Mouse (Mus musculus) kidney, embryonic 14.5 days (tissue): ENCODE data around the gene Ces1e. TPM values are rescaled to one million over a fixed set of nuclear protein-coding genes. Genes with fewer than 3 reads are reported as not detected.

ENCODE experiments used
- polyA plus RNA-seq: library from polyadenylated mRNA; unstranded; fragments of >200 nt; fragmentation: Nextera tagmentation; extraction: Ambion mirVana; gene quantifications from 2 replicates; pipeline ENCODE4 v1.2.1, GENCODE M21; 2014

Ces1e gene
- polyA plus RNA-seq, 1 experiment from 2014 or later, result not detected

Other genes starting within 250 kb of the Ces1e start
- gene Ces1a, start 181.4 kb downstream of the Ces1e start, polyA plus RNA-seq, result not detected in 2 replicates
- not detected in 2 replicates for gene Ces1b, start 149.6 kb downstream of the Ces1e start, polyA plus RNA-seq
- gene Ces1c, start 98.3 kb downstream of the Ces1e start, polyA plus RNA-seq, result not detected in 2 replicates
- 0.14 TPM in 1 of 2 replicates, not detected in the other for gene Ces1d, start 31.8 kb downstream of the Ces1e start, polyA plus RNA-seq
- not detected in 2 replicates for gene Ces1f, start 50.1 kb upstream of the Ces1e start, polyA plus RNA-seq
- gene Ces1g, start 107.7 kb upstream of the Ces1e start, polyA plus RNA-seq, result not detected in 2 replicates
- not detected in 2 replicates for gene Ces1h, start 150.1 kb upstream of the Ces1e start, polyA plus RNA-seq